Mouse (Mus musculus): ENCODE results near the gene Helz. TPM values are rescaled to one million over a fixed set of nuclear protein-coding genes. Genes with fewer than 3 reads are reported as not detected.

Gene Helz
- polyA plus RNA-seq, 1 experiment from 2014 or later: 19.5 TPM

- H3K9me3 ChIP-seq (replicated peaks): no peaks in the 10 kb centered on the region; the same call in 1 of the 2 replicates
- ATAC-seq (ENCODE audit: insufficient number of reproducible peaks, low FRiP score): no peak
- no peak overlapping the region for H3K4me2 ChIP-seq
- no peaks in the 10 kb centered on the region for H3K36me3 ChIP-seq
- peaks cover 9% of the 10 kb centered on the region; the same call in 1 of the 2 replicates for H3K4me1 ChIP-seq (replicated peaks)
- H3K27ac ChIP-seq (ENCODE audit: poor library complexity, severe bottlenecking): no peak overlapping the region
- H3K4me3 ChIP-seq: no peak overlapping the region
- 62% methylated on average over 11 of the region's 11 CpGs for WGBS
- H3K9ac ChIP-seq: no peak overlapping the region
- H3K27me3 ChIP-seq (replicated peaks): peaks cover 10% of the 10 kb centered on the region; the same call in 1 of the 2 replicates
These were observed 157.8 kb downstream of the Helz start for GRCm38 (mm10) chr11:107705476-107706074.

- Histone ChIP-seq H3K9me3 (replicated peaks) (no peaks in the 10 kb centered on the region), H3K9ac (no peak overlapping the region), H3K4me3 (no peak overlapping the region), H3K36me3 (no peaks in the 10 kb centered on the region), H3K4me2 (no peak overlapping the region), H3K27ac (ENCODE audit: poor library complexity, severe bottlenecking) (no peak overlapping the region), H3K27me3 (replicated peaks) (peaks cover 10% of the 10 kb centered on the region; the same call in 1 of the 2 replicates), H3K4me1 (replicated peaks) (peaks cover 11% of the 10 kb centered on the region; the same call in 1 of the 2 replicates)
- WGBS: 77% methylated on average over 20 of the region's 20 CpGs
- ATAC-seq (ENCODE audit: insufficient number of reproducible peaks, low FRiP score): no peak
These were observed 160.3 kb downstream of the Helz start for GRCm38 (mm10) chr11:107707897-107708610.

- Histone ChIP-seq H3K4me2 (no peak overlapping the region), H3K9ac (no peak overlapping the region), H3K36me3 (no peaks in the 10 kb centered on the region), H3K4me3 (no peak overlapping the region), H3K27ac (ENCODE audit: poor library complexity, severe bottlenecking) (no peak overlapping the region), H3K27me3 (replicated peaks) (peaks cover 5% of the 10 kb centered on the region; the same call in 1 of the 2 replicates), H3K9me3 (replicated peaks) (no peaks in the 10 kb centered on the region), H3K4me1 (replicated peaks) (peaks cover 11% of the 10 kb centered on the region; the same call in 1 of the 2 replicates)
- ATAC-seq (ENCODE audit: insufficient number of reproducible peaks, low FRiP score): no peak
- 60% methylated on average over 3 of the region's 3 CpGs for WGBS
These were observed 162.6 kb downstream of the Helz start for GRCm38 (mm10) chr11:107710379-107710778.

- H3K4me3 ChIP-seq: no peak overlapping the region
- no peaks in the 10 kb centered on the region for H3K27me3 ChIP-seq (replicated peaks)
- H3K9me3 ChIP-seq (replicated peaks): peaks cover 8% of the 10 kb centered on the region
- H3K4me2 ChIP-seq: no peak overlapping the region
- no peak for ATAC-seq (ENCODE audit: insufficient number of reproducible peaks, low FRiP score)
- 80% methylated on average over 7 of the region's 7 CpGs for WGBS
- H3K9ac ChIP-seq: no peak overlapping the region
- H3K36me3 ChIP-seq: no peaks in the 10 kb centered on the region
- peaks cover 7% of the 10 kb centered on the region; the same call in 1 of the 2 replicates for H3K4me1 ChIP-seq (replicated peaks)
- no peak overlapping the region for H3K27ac ChIP-seq (ENCODE audit: poor library complexity, severe bottlenecking)
These were observed 166.6 kb downstream of the Helz start for GRCm38 (mm10) chr11:107714368-107714767.

GRCm38 (mm10) chr11:107716332-107716938 lies 168.7 kb downstream of the Helz start, which contains the start of gene Cacng1:
Gene Cacng1 (minus strand): TSS chr11:107716522.
- WGBS: 74% methylated on average over 16 of the region's 16 CpGs
- ATAC-seq (ENCODE audit: insufficient number of reproducible peaks, low FRiP score): no peak
- Histone ChIP-seq H3K9me3 (replicated peaks) (peaks cover 8% of the 10 kb centered on the region), H3K36me3 (no peaks in the 10 kb centered on the region), H3K9ac (no peak within 1 kb of the TSS), H3K4me1 (replicated peaks) (0 out of 2 replicates have a peak, but pooled peaks cover 3% of the 10 kb centered on the region), H3K27me3 (replicated peaks) (no peaks in the 10 kb centered on the region), H3K27ac (ENCODE audit: poor library complexity, severe bottlenecking) (no peak within 1 kb of the TSS), H3K4me3 (no peak within 1 kb of the TSS), H3K4me2 (no peak within 1 kb of the TSS)

GRCm38 (mm10) chr11:107720264-107721021 lies 172.7 kb downstream of the Helz start:
- no peak overlapping the region for H3K4me2 ChIP-seq
- 86% methylated on average over 9 of the region's 9 CpGs for WGBS
- no peak overlapping the region for H3K4me3 ChIP-seq
- no peak overlapping the region for H3K9ac ChIP-seq
- H3K27ac ChIP-seq (ENCODE audit: poor library complexity, severe bottlenecking): no peak overlapping the region
- no peak for ATAC-seq (ENCODE audit: insufficient number of reproducible peaks, low FRiP score)
- H3K27me3 ChIP-seq (replicated peaks): no peaks in the 10 kb centered on the region
- no peaks in the 10 kb centered on the region for H3K4me1 ChIP-seq (replicated peaks)
- H3K36me3 ChIP-seq: no peaks in the 10 kb centered on the region
- H3K9me3 ChIP-seq (replicated peaks): peaks cover 16% of the 10 kb centered on the region

GRCm38 (mm10) chr11:107721057-107721456 lies 173.3 kb downstream of the Helz start:
- Histone ChIP-seq H3K9me3 (replicated peaks) (peaks cover 16% of the 10 kb centered on the region), H3K27ac (ENCODE audit: poor library complexity, severe bottlenecking) (no peak overlapping the region), H3K36me3 (no peaks in the 10 kb centered on the region), H3K4me1 (replicated peaks) (no peaks in the 10 kb centered on the region), H3K27me3 (replicated peaks) (no peaks in the 10 kb centered on the region), H3K9ac (no peak overlapping the region), H3K4me2 (no peak overlapping the region), H3K4me3 (no peak overlapping the region)
- no peak for ATAC-seq (ENCODE audit: insufficient number of reproducible peaks, low FRiP score)
- 82% methylated on average over 7 of the region's 7 CpGs for WGBS

GRCm38 (mm10) chr11:107724603-107725002 lies 176.9 kb downstream of the Helz start:
- H3K4me1 ChIP-seq (replicated peaks): no peaks in the 10 kb centered on the region
- no peak overlapping the region for H3K4me3 ChIP-seq
- no peaks in the 10 kb centered on the region for H3K27me3 ChIP-seq (replicated peaks)
- no peak overlapping the region for H3K4me2 ChIP-seq
- no peak overlapping the region for H3K27ac ChIP-seq (ENCODE audit: poor library complexity, severe bottlenecking)
- ATAC-seq (ENCODE audit: insufficient number of reproducible peaks, low FRiP score): no peak
- peaks cover 8% of the 10 kb centered on the region for H3K9me3 ChIP-seq (replicated peaks)
- H3K9ac ChIP-seq: no peak overlapping the region
- 83% methylated on average over 8 of the region's 8 CpGs for WGBS
- H3K36me3 ChIP-seq: no peaks in the 10 kb centered on the region

- Histone ChIP-seq H3K9me3 (replicated peaks) (no peaks in the 10 kb centered on the region), H3K27me3 (replicated peaks) (no peaks in the 10 kb centered on the region), H3K9ac (no peak overlapping the region), H3K36me3 (no peaks in the 10 kb centered on the region), H3K4me3 (no peak overlapping the region), H3K4me1 (replicated peaks) (no peaks in the 10 kb centered on the region), H3K27ac (ENCODE audit: poor library complexity, severe bottlenecking) (no peak overlapping the region), H3K4me2 (no peak overlapping the region)
- 72% methylated on average over 13 of the region's 13 CpGs for WGBS
- ATAC-seq (ENCODE audit: insufficient number of reproducible peaks, low FRiP score): no peak
These were observed 180.5 kb downstream of the Helz start for GRCm38 (mm10) chr11:107728073-107728863.

GRCm38 (mm10) chr11:107729141-107729540 lies 181.4 kb downstream of the Helz start:
- Histone ChIP-seq H3K27ac (ENCODE audit: poor library complexity, severe bottlenecking) (no peak overlapping the region), H3K36me3 (no peaks in the 10 kb centered on the region), H3K27me3 (replicated peaks) (no peaks in the 10 kb centered on the region), H3K4me2 (no peak overlapping the region), H3K4me3 (no peak overlapping the region), H3K9me3 (replicated peaks) (no peaks in the 10 kb centered on the region), H3K9ac (no peak overlapping the region), H3K4me1 (replicated peaks) (no peaks in the 10 kb centered on the region)
- no peak for ATAC-seq (ENCODE audit: insufficient number of reproducible peaks, low FRiP score)
- 75% methylated on average over 7 of the region's 7 CpGs for WGBS
